Mouse (Mus musculus) urinary bladder, adult 2 months (tissue): Measurements from ENCODE around the gene Bbx. TPM values are rescaled to one million over a fixed set of nuclear protein-coding genes. Genes with fewer than 3 reads are reported as not detected.

ENCODE experiments used
- DNase-seq: peaks from one replicate; pipeline ENCODE4 v3.0.0; 2022; ENCODE audit warnings: low spot score
- polyA plus RNA-seq: library from polyadenylated mRNA; depleted of rRNA; stranded (reverse); fragments of >200 nt; gene quantifications from 2 replicates; pipeline ENCODE4 v1.2.3, GENCODE M21; 2012

The Bbx gene
- polyA plus RNA-seq, 1 experiment: 16.9 TPM

DNA sequence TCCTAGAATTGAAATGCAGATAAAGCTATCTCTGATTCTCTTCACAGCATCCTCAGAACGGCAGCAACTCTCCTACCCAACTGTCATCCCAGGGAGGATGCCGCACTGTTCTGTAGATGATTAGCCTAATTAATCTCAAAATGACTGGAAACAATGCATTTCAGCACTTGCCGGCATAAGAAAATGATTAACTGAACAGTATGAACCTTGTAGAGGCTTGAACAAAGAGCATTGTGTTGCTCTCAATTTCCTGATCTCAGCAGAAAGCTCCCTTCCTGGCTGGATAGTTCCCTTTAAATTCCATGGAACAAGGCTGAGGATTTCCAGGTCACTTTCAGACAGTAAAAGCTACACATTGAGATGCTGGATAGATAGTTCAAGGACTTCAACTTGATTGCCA, 197.0 kb downstream of the Bbx start:
- DNase-seq: no peak

- DNase-seq: no peak
Measured at GRCm38 (mm10) chr16:50230624-50231023, 201.6 kb downstream of the Bbx start.

DNA sequence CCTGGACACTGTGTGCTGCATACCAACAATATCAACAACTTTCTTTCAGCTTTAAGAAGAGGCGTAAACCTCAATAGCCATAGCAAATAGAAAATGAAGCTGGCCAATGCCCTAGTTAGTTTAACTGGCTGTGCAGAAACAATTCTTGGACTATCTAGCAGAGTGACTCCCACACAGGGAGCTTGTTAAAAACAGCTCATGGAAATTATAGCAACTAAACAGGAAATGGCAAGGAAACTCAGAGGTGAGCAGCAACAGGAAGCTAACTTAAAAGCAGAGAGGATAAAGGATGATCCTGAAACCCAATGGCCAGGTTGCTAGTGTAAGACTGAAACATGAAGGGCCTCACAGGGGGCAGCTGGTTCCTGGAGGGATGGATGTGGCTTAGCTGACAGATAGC, 203.4 kb downstream of the Bbx start:
- no peak for DNase-seq

DNA sequence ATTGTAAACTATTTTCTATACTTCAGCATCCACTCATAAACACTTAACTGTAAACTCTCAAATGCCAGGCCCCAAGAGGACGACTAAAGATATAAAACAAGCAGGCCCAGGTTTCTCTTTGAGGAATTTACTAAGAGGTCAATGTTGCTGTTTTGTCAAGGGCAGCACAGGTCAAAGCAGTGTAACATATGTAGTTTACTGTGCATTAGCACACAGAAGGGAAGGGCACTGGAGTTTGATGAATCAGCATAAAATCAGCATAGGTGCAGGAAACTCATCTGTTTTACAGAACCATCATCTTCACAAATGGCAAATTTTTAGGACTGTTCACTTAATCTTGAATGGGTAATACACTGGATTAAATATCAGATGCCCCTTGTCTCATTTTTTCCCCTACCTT, 205.9 kb downstream of the Bbx start:
- no peak for DNase-seq

- no peak for DNase-seq
Measured at GRCm38 (mm10) chr16:50224946-50225345, 207.2 kb downstream of the Bbx start.

GRCm38 (mm10) chr16:50220734-50221501, 211.3 kb downstream of the Bbx start:
- DNase-seq: no peak

DNA sequence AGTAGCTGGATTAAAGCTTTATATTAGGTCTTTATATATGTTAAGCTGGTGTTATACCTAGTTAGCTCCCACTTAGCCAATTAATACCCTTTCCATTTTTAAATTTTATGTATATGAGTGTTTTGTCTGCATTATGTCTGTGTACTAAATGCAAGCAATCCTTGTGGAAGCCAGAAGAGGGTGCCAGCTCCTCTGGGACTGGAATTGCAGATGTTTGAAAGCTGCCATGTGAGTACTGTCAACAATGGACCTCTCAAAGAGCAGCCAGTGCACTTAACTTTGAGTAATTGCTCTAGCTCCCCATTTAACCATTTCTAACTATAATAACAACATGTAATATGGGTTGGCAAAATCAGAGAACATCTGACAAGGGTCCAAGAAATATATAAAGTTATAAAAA, 215.1 kb downstream of the Bbx start:
- DNase-seq: no peak

- DNase-seq: no peak
Measured at GRCm38 (mm10) chr16:50211727-50212126, 220.5 kb downstream of the Bbx start.

- DNase-seq: no peak
Measured at GRCm38 (mm10) chr16:50211231-50211630, 221.0 kb downstream of the Bbx start.

- DNase-seq: no peak
Measured at GRCm38 (mm10) chr16:50210742-50211141, 221.4 kb downstream of the Bbx start.

DNA sequence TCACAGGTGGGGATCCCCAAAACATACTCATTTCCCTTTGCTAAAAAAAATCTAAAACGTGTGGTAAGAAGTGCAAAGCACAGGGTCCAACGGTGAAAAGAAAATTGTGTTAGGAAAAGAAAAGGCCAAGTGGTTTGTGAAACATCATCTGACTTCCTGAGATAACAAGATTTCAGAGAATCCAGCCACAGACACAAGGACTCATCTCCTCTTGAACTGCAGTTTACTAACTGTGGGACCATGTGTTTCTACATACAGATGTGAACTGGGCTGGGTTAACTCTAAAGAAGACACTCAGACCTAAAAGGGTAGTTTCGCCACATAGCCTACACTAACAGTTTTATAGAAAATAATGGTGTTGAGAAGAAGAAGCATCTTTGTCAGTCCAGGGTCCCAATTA, 227.2 kb downstream of the Bbx start:
- DNase-seq: no peak

DNA sequence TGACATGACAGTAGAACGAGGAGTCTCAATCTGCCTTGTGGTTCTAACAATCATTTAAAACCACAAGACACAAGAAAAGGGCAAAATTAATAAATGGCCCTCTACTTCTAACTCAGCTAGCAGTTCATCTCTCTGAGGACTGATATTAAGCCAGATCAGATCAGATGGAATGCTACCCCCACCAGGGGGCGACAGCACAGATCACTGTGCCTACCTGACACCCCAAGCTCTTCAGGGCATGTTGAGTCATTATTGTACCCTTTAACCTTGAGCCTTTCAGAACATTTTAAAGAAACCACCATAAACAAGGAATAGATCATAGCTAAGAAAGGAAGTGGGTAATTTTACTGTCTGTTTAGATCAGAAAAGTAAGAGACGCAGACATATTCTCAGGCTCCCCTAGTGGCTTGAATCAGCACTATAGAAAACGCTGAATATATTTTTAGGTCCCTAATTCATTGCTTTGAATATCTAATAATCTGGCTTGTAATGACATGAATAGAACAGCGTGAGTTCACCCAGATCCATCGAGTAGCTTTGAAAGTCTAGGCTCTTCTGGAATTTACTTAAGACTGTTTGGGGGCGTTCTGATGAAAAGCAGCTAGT, 230.5 kb downstream of the Bbx start:
- no peak for DNase-seq

DNA sequence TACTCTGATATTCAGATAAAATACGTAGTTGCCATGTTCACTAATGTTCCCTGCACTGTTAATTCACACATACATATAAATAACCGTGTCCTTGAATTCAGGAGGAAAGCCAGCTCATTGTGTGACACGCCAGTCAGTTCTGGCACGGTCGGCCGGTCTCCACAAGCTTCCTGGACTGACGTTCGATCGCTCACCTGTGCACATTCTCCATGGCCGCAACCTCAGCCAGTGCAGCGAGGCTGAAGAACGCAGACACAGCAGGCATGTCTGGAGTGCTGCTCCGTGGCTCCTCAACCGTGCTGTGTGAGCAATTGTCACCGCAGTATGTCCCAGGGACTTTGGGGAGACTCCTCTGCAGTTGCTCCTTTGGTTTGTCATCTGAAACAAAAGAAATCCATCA, 232.0 kb downstream of the Bbx start:
- DNase-seq: no peak

DNA sequence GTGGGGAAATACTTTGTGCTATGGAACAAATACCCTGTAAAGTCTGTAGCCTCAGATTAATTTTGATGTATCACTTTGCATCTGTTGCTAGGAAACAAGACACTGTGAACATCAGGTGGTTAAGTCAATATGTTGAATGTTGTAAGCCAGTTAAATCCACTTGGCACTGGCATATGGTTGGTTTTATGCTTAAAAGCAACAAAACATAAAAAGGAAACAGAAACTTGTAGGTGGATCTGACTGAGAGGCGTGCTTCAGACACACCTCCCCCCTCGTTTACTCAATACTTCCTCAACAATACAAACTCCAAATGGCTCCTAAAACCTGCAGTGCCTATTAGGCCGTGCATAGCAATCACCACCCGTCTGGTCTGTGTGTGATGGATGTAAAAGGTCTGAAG, 236.1 kb downstream of the Bbx start:
- no peak for DNase-seq

- DNase-seq: no peak
Measured at GRCm38 (mm10) chr16:50192626-50193025, 239.6 kb downstream of the Bbx start.

GRCm38 (mm10) chr16:50189108-50189507, 243.1 kb downstream of the Bbx start:
- DNase-seq: no peak

DNA sequence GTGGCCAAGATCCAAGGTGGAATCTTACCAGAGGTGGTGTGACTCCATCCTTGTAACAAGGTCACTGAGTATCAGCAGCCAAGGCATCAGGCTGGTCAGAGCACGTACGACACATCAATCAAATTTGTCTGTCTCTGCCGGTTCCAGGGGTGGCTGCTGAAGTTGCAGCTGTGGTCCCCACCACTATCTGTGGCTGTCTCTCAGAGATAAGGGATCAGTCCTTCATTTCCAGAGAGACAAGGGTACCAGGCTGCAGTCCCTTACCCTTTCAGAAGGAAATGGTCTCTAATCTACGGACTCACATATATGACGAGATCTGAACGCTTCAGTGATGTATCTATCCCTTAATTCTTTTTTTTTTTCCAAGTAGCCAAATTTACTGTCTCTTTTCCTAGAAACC, 245.6 kb downstream of the Bbx start:
- DNase-seq: no peak

- no peak for DNase-seq
Measured at GRCm38 (mm10) chr16:50185041-50185440, 247.1 kb downstream of the Bbx start.

DNA sequence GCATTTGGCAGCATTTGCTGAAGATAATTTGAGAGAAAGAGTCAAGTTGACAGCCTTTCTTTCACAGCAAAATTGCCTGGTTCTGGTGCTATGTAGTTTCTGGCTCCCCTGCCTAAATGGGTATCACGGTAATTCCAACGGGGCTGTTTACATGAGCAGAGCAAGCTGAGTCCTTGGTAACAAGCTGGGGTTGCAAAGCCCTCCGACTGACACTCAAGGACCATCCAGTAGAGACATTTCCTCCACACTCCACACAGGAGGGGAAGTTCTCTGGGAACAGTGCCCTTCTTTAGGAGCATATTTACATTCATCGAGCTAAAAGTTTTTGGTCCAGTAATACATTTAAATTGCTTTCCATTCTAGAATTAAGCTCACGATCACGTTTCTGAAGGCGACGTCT, 249.2 kb downstream of the Bbx start:
- no peak for DNase-seq

GRCm38 (mm10) chr16:50182561-50182960, 249.6 kb downstream of the Bbx start:
- DNase-seq: no peak

GRCm38 (mm10) chr16:50172760-50173159, 259.4 kb downstream of the Bbx start:
- DNase-seq: no peak

DNA sequence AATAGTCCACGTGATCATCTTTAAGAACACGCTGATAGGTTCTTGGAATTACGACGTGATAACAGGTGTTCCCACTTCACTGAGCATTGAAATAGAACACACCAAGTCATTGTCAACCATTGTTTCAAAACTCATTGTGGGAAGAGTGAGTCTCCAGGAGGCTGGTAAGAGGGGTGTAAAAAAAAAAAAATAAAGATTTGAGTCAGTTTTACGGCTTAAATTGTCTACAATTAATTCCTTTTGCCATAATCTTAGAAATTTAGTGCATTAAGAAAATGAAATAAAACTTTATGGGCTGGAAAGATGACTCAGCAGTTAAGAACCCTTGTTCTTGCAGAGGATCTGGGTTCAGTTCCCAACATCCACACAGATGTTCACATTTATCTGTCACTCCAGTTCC, 261.4 kb downstream of the Bbx start:
- no peak for DNase-seq

DNA sequence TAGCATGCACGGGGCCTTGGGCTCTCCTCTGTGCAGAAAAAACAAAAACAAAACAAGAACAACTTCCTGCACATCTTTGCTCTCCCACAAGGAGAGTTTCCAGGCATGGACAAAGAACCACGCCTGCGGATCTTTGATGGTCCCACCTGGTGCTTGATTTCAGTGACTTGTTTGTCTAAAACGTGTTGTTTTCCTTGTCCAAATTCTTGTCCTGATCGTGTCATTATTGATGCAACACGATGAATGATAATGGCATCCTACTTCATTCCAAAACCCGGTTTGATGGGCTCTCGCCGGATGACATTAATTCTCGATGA, 264.2 kb downstream of the Bbx start:
- DNase-seq: no peak
